In genomic region chr1:190655651-190656050, GRCm38 (mm10) we compare ENCODE assay signal across 18 mouse cellular contexts.
DNase-seq lines count a peak whose midpoint lies in the region; ATAC-seq and TF ChIP-seq lines count a peak whose summit lies in the region.
"Had no signal": no experiment of that assay in that cellular context is flagged by ENCODE, and none has a peak within 500 bp of the region (broad histone marks: within the 10 kb centered on the region; RNA-seq: fewer than 3 reads in every experiment).

No protein-coding gene starts in this region.

- no peak for TF ChIP-seq CTCF in midbrain, postnatal 0 days (IDR thresholded peaks at IDR 0.05)
- TF ChIP-seq CTCF in brain, embryonic 14.5 days (IDR thresholded peaks at IDR 0.05; ENCODE audit: borderline replicate concordance, extremely low read depth, insufficient read depth, insufficient read length): no peak
- no peak for TF ChIP-seq CTCF in lung, postnatal 0 days (IDR thresholded peaks at IDR 0.05)

- H3K4me2 ChIP-seq in forebrain, embryonic 13.5 days: no peak overlapping the region
- no peak overlapping the region for H3K4me2 ChIP-seq in forebrain, embryonic 11.5 days (ENCODE audit: low read depth, low read length, severe bottlenecking)
- no peak overlapping the region for H3K4me2 ChIP-seq in hindbrain, embryonic 14.5 days (replicated peaks)
- H3K4me2 ChIP-seq in hindbrain, embryonic 11.5 days (replicated peaks; ENCODE audit: low read depth, low read length): no peak overlapping the region
- H3K4me2 ChIP-seq in midbrain, embryonic 15.5 days: no peak overlapping the region
- H3K4me2 ChIP-seq in midbrain, postnatal 0 days (ENCODE audit: low read depth, low read length, poor library complexity, severe bottlenecking): no peak overlapping the region
- H3K4me2 ChIP-seq in lung, postnatal 0 days (replicated peaks; ENCODE audit: low read depth, low read length): no peak overlapping the region
- H3K4me2 ChIP-seq: embryonic facial prominence, embryonic 13.5 days had no signal

- H3K36me3 ChIP-seq in forebrain, embryonic 13.5 days (ENCODE audit: poor library complexity, severe bottlenecking): no peaks in the 10 kb centered on the region
- no peaks in the 10 kb centered on the region for H3K36me3 ChIP-seq in forebrain, embryonic 11.5 days (ENCODE audit: control insufficient read depth, insufficient read depth, low read length)
- no peaks in the 10 kb centered on the region for H3K36me3 ChIP-seq in hindbrain, embryonic 14.5 days (replicated peaks; ENCODE audit: control insufficient read depth, insufficient read depth)
- no peaks in the 10 kb centered on the region for H3K36me3 ChIP-seq in hindbrain, embryonic 11.5 days (ENCODE audit: control insufficient read depth, insufficient read depth, low read length)
- no peaks in the 10 kb centered on the region for H3K36me3 ChIP-seq in midbrain, embryonic 15.5 days (replicated peaks)
- no peaks in the 10 kb centered on the region for H3K36me3 ChIP-seq in midbrain, postnatal 0 days (ENCODE audit: insufficient read depth, low read length)
- no peaks in the 10 kb centered on the region for H3K36me3 ChIP-seq in lung, postnatal 0 days (ENCODE audit: insufficient read depth, low read length)
- H3K36me3 ChIP-seq: embryonic facial prominence, embryonic 13.5 days; heart, embryonic 10.5 days had no signal

- H3K9me3 ChIP-seq in forebrain, embryonic 13.5 days (replicated peaks): no peaks in the 10 kb centered on the region
- H3K9me3 ChIP-seq in forebrain, embryonic 11.5 days (ENCODE audit: control insufficient read depth, low read length): no peaks in the 10 kb centered on the region
- H3K9me3 ChIP-seq in hindbrain, embryonic 14.5 days (ENCODE audit: control insufficient read depth, low read length): no peaks in the 10 kb centered on the region
- H3K9me3 ChIP-seq in hindbrain, embryonic 11.5 days (ENCODE audit: control insufficient read depth, low read length): no peaks in the 10 kb centered on the region
- no peaks in the 10 kb centered on the region for H3K9me3 ChIP-seq in midbrain, embryonic 15.5 days
- H3K9me3 ChIP-seq in midbrain, postnatal 0 days (ENCODE audit: low read length): no peaks in the 10 kb centered on the region
- H3K9me3 ChIP-seq in lung, postnatal 0 days (ENCODE audit: low read length): no peaks in the 10 kb centered on the region
- H3K9me3 ChIP-seq: embryonic facial prominence, embryonic 13.5 days; heart, embryonic 10.5 days had no signal

- H3K27me3 ChIP-seq in forebrain, embryonic 13.5 days: 0 out of 2 replicates have a peak, but pooled peaks cover 4% of the 10 kb centered on the region
- no peaks in the 10 kb centered on the region; the same call in 1 of the 2 replicates for H3K27me3 ChIP-seq in forebrain, embryonic 11.5 days (ENCODE audit: control insufficient read depth, insufficient read depth, low read length)
- H3K27me3 ChIP-seq in hindbrain, embryonic 14.5 days (ENCODE audit: control insufficient read depth, insufficient read depth, low read length): no peaks in the 10 kb centered on the region
- no peaks in the 10 kb centered on the region for H3K27me3 ChIP-seq in hindbrain, embryonic 11.5 days (ENCODE audit: control insufficient read depth, insufficient read depth, low read length)
- no peaks in the 10 kb centered on the region for H3K27me3 ChIP-seq in midbrain, embryonic 15.5 days (replicated peaks)
- no peaks in the 10 kb centered on the region for H3K27me3 ChIP-seq in midbrain, postnatal 0 days (ENCODE audit: insufficient read depth, low read length)
- H3K27me3 ChIP-seq in lung, postnatal 0 days (replicated peaks; ENCODE audit: insufficient read depth, low read length): no peaks in the 10 kb centered on the region
- H3K27me3 ChIP-seq: embryonic facial prominence, embryonic 13.5 days had no signal

- H3K27ac ChIP-seq in forebrain, embryonic 13.5 days: peak overlapping the region; percentile 74; the same call in 1 of the 2 replicates
- no peak overlapping the region for H3K27ac ChIP-seq in forebrain, embryonic 11.5 days (ENCODE audit: low read depth, low read length)
- peak overlapping the region; percentile 76; the same call in 1 of the 2 replicates for H3K27ac ChIP-seq in hindbrain, embryonic 14.5 days
- no peak overlapping the region for H3K27ac ChIP-seq in hindbrain, embryonic 11.5 days (ENCODE audit: low read depth, low read length)
- H3K27ac ChIP-seq in midbrain, embryonic 15.5 days: no peak overlapping the region
- H3K27ac ChIP-seq in midbrain, postnatal 0 days (ENCODE audit: low read depth, low read length): no peak overlapping the region
- H3K27ac ChIP-seq in lung, postnatal 0 days (ENCODE audit: low read length): no peak overlapping the region
- H3K27ac ChIP-seq: embryonic facial prominence, embryonic 13.5 days; heart, embryonic 10.5 days had no signal

- 0 out of 2 replicates have a peak overlapping the region, but pooled peaks have one; percentile 10 for H3K9ac ChIP-seq in forebrain, embryonic 13.5 days
- H3K9ac ChIP-seq in forebrain, embryonic 11.5 days (ENCODE audit: low read length): no peak overlapping the region
- H3K9ac ChIP-seq in hindbrain, embryonic 14.5 days: no peak overlapping the region
- H3K9ac ChIP-seq in hindbrain, embryonic 11.5 days (ENCODE audit: low read depth, low read length): no peak overlapping the region
- H3K9ac ChIP-seq in midbrain, embryonic 15.5 days: no peak overlapping the region
- no peak overlapping the region for H3K9ac ChIP-seq in midbrain, postnatal 0 days (replicated peaks; ENCODE audit: low read length, poor library complexity, severe bottlenecking)
- H3K9ac ChIP-seq in lung, postnatal 0 days (replicated peaks; ENCODE audit: low read depth): no peak overlapping the region
- H3K9ac ChIP-seq: embryonic facial prominence, embryonic 13.5 days had no signal

- no peak for DNase-seq in forebrain, embryonic 11.5 days (ENCODE audit: low spot score)
- no peak for DNase-seq in hindbrain, embryonic 14.5 days (ENCODE audit: low spot score)
- no peak for DNase-seq in hindbrain, embryonic 11.5 days (ENCODE audit: low spot score)
- DNase-seq in midbrain, postnatal 0 days (ENCODE audit: low spot score): no peak
- peak; percentile 74 for DNase-seq in brain, embryonic 14.5 days (ENCODE audit: low read depth)
- no peak for DNase-seq in lung, postnatal 0 days (ENCODE audit: low spot score)
- DNase-seq: adrenal gland, postnatal 10 days; cerebellum, adult 9-10 months; gastrocnemius, postnatal 10 days; heart, adult 18-20 months; heart, postnatal 10 days; heart, postnatal 4 days had no signal

- TF ChIP-seq POLR2A in brain, embryonic 14.5 days (IDR thresholded peaks at IDR 0.05; ENCODE audit: borderline replicate concordance, extremely low read depth, insufficient read depth, insufficient read length, poor library complexity, severe bottlenecking): no peak

- WGBS in forebrain, embryonic 13.5 days: 33% methylated on average over 7 of the region's 7 CpGs
- 70% methylated on average over 7 of the region's 7 CpGs for WGBS in forebrain, embryonic 11.5 days
- 69% methylated on average over 7 of the region's 7 CpGs for WGBS in hindbrain, embryonic 14.5 days
- 89% methylated on average over 7 of the region's 7 CpGs for WGBS in hindbrain, embryonic 11.5 days
- 59% methylated on average over 7 of the region's 7 CpGs for WGBS in midbrain, embryonic 15.5 days
- WGBS in midbrain, postnatal 0 days: 58% methylated on average over 7 of the region's 7 CpGs
- WGBS in lung, postnatal 0 days: 52% methylated on average over 7 of the region's 7 CpGs

- no peak for TF ChIP-seq EP300 in lung, postnatal 0 days (IDR thresholded peaks at IDR 0.05)

- no peak overlapping the region for H3K4me3 ChIP-seq in forebrain, embryonic 13.5 days
- H3K4me3 ChIP-seq in forebrain, embryonic 11.5 days (ENCODE audit: low read depth, low read length): no peak overlapping the region
- H3K4me3 ChIP-seq in hindbrain, embryonic 14.5 days (replicated peaks; ENCODE audit: low read length): no peak overlapping the region
- H3K4me3 ChIP-seq in hindbrain, embryonic 11.5 days (ENCODE audit: low read depth, low read length): no peak overlapping the region
- no peak overlapping the region for H3K4me3 ChIP-seq in midbrain, embryonic 15.5 days
- H3K4me3 ChIP-seq in midbrain, postnatal 0 days (ENCODE audit: low read depth, low read length): no peak overlapping the region
- H3K4me3 ChIP-seq in lung, postnatal 0 days (ENCODE audit: low read depth, low read length): no peak overlapping the region
- H3K4me3 ChIP-seq: embryonic facial prominence, embryonic 13.5 days; heart, embryonic 10.5 days had no signal

- H3K4me1 ChIP-seq in forebrain, embryonic 13.5 days: peaks cover 49% of the 10 kb centered on the region
- H3K4me1 ChIP-seq in forebrain, embryonic 11.5 days (replicated peaks; ENCODE audit: control insufficient read depth, insufficient read depth, low read length): no peaks in the 10 kb centered on the region; the same call in none of the 2 replicates
- H3K4me1 ChIP-seq in hindbrain, embryonic 14.5 days (replicated peaks; ENCODE audit: control insufficient read depth, insufficient read depth, low read length): peaks cover 21% of the 10 kb centered on the region
- H3K4me1 ChIP-seq in hindbrain, embryonic 11.5 days (replicated peaks; ENCODE audit: control insufficient read depth, insufficient read depth, low read length): no peaks in the 10 kb centered on the region
- H3K4me1 ChIP-seq in midbrain, embryonic 15.5 days: peaks cover 19% of the 10 kb centered on the region
- no peaks in the 10 kb centered on the region for H3K4me1 ChIP-seq in midbrain, postnatal 0 days (ENCODE audit: insufficient read depth, low read length)
- no peaks in the 10 kb centered on the region for H3K4me1 ChIP-seq in lung, postnatal 0 days (ENCODE audit: insufficient read depth, low read depth, low read length)

- no peak for ATAC-seq in forebrain, embryonic 13.5 days
- no peak for ATAC-seq in forebrain, embryonic 11.5 days (replicated peaks; ENCODE audit: low FRiP score)
- no peak for ATAC-seq in hindbrain, embryonic 14.5 days (ENCODE audit: low FRiP score)
- ATAC-seq in hindbrain, embryonic 11.5 days (ENCODE audit: low FRiP score): no peak
- ATAC-seq in midbrain, embryonic 15.5 days (replicated peaks): 0 out of 2 replicates have a peak, but pooled peaks have one; percentile 61
- no peak for ATAC-seq in midbrain, postnatal 0 days (ENCODE audit: low FRiP score)
- no peak for ATAC-seq in lung, postnatal 0 days
- ATAC-seq: inflammation-experienced regulatory T-cells, adult 6 months; intestine, postnatal 0 days had no signal

Comparison
In these comparisons a context has a peak if more than half of its experiments do, and no peak if none do; other contexts are left out.
1. H3K27ac ChIP-seq: peak in forebrain, embryonic 13.5 days (single experiment) and hindbrain, embryonic 14.5 days (single experiment); none in forebrain, embryonic 11.5 days (single experiment), hindbrain, embryonic 11.5 days (single experiment), midbrain, embryonic 15.5 days (single experiment), midbrain, postnatal 0 days (single experiment) and lung, postnatal 0 days (single experiment).